Mouse (Mus musculus): ENCODE measurements around the gene Actn4.

The Actn4 gene

GRCm38 (mm10) chr7:28961927-28962670 is at the start of gene Actn4:
TSS of gene Actn4 (minus strand) at chr7:28962340.
- DNase-seq (ENCODE audit: low spot score in 2 of 2): peak; percentile 97 to 100

GRCm38 (mm10) chr7:29008714-29009113 is 46.6 kb upstream of the Actn4 start:
- DNase-seq (ENCODE audit: low spot score in 2 of 2): no peak

- no peak for DNase-seq (ENCODE audit: low spot score in 2 of 2)
Observed at GRCm38 (mm10) chr7:29008171-29008570, 46.0 kb upstream of the Actn4 start.

GRCm38 (mm10) chr7:29007224-29008101 is 45.3 kb upstream of the Actn4 start:
- no peak for DNase-seq (ENCODE audit: low spot score in 2 of 2)

GRCm38 (mm10) chr7:29000651-29001605 is 38.8 kb upstream of the Actn4 start:
- DNase-seq (ENCODE audit: low spot score in 2 of 2): peak; percentile 78 to 92

GRCm38 (mm10) chr7:28993402-28993801 is 31.3 kb upstream of the Actn4 start:
- DNase-seq (ENCODE audit: low spot score in 2 of 2): no peak

GRCm38 (mm10) chr7:28992997-28993396 is 30.9 kb upstream of the Actn4 start:
- DNase-seq (ENCODE audit: low spot score in 2 of 2): no peak

- no peak for DNase-seq (ENCODE audit: low spot score in 2 of 2)
Observed at GRCm38 (mm10) chr7:28991616-28992015, 29.5 kb upstream of the Actn4 start.

- no peak for DNase-seq (ENCODE audit: low spot score in 2 of 2)
Observed at GRCm38 (mm10) chr7:28990766-28991273, 28.7 kb upstream of the Actn4 start.

- no peak for DNase-seq (ENCODE audit: low spot score in 2 of 2)
Observed at GRCm38 (mm10) chr7:28985207-28985606, 23.1 kb upstream of the Actn4 start.

GRCm38 (mm10) chr7:28984452-28984851 is 22.3 kb upstream of the Actn4 start:
- no peak for DNase-seq (ENCODE audit: low spot score in 2 of 2)

GRCm38 (mm10) chr7:28983849-28984248 is 21.7 kb upstream of the Actn4 start:
- DNase-seq (ENCODE audit: low spot score in 2 of 2): no peak

GRCm38 (mm10) chr7:28983141-28983564 is 21.0 kb upstream of the Actn4 start:
- DNase-seq (ENCODE audit: low spot score in 2 of 2): peak; percentile 39 to 59

- peak; percentile 80 to 87 for DNase-seq (ENCODE audit: low spot score in 2 of 2)
Observed at GRCm38 (mm10) chr7:28982274-28983013, 20.3 kb upstream of the Actn4 start.

- peak; percentile 88 to 98 for DNase-seq (ENCODE audit: low spot score in 2 of 2)
Observed at GRCm38 (mm10) chr7:28981651-28982273, 19.6 kb upstream of the Actn4 start, which contains the start of the genes Eif3k and Map4k1. TSS of gene Eif3k (minus strand) at chr7:28981864. TSS of gene Map4k1 (plus strand) at chr7:28982050.

- DNase-seq (ENCODE audit: low spot score in 2 of 2): no peak
Observed at GRCm38 (mm10) chr7:28977556-28977955, 15.4 kb upstream of the Actn4 start.

GRCm38 (mm10) chr7:28973025-28973424 is 10.9 kb upstream of the Actn4 start:
- DNase-seq (ENCODE audit: low spot score in 2 of 2): no peak

- peak; percentile 83 to 94 for DNase-seq (ENCODE audit: low spot score in 2 of 2)
Observed at GRCm38 (mm10) chr7:28972542-28972985, 10.4 kb upstream of the Actn4 start.

GRCm38 (mm10) chr7:28971770-28972269 is 9.7 kb upstream of the Actn4 start:
- DNase-seq (ENCODE audit: low spot score in 2 of 2): no peak

- no peak for DNase-seq (ENCODE audit: low spot score in 2 of 2)
Observed at GRCm38 (mm10) chr7:28971029-28971428, 8.9 kb upstream of the Actn4 start.

Measured in spleen, postnatal 10 days (tissue).